In the genomic region with DNA sequence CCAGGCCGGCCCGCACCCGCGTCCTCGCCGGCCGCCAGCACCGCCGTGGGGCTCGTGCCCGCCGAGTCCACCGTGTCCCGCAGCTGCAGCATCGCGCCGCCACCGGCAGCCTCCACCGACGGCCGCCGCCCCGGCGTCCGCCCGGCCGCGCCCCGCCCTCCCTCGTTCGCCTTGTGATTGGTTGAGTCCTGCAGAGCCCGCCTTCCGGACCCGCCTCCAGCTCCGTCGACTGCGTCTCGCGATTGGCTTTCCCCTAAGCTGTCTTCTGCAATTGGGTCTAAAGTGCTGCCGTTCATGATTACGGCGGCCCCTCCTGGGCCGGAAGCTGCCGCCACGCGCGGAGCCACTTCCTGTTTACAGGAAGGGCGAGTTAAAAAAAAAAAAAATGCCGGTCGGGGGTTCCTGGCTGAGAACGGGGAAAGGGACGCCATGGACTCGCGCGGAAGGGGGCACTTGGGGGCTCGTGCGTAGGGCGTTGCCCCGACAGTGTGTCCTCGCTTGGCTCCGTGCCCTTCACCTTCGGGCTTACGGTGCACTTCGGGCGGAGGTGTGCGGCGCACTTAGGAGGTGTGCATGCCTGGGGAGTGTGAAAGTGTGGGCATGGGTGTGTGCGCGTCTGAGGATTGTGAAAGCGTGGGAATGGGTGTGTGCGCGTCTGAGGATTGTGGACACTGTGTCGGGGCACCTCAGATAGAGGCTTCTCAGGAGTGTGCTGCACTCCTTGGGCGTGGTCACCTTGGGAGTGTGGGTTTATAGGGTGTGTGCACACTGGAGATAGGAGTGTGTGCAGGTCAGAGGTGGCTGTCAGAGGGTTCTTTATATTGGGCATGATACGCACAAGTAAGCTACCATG, we compare ENCODE assay signal across 8 mouse cellular contexts. TPM values are rescaled to one million over a fixed set of nuclear protein-coding genes. Genes with fewer than 3 reads are reported as not detected.
A peak's percentile ranks its signal among the peaks of the same experiment; 100 is the strongest.
DNase-seq lines count a peak whose midpoint lies in the region; ATAC-seq and TF ChIP-seq lines count a peak whose summit lies in the region.

Tprgl (minus strand) TSS at position 129 of the 853 bp plus-strand sequence.

- peak; percentile 98 for DNase-seq in heart, postnatal 10 days
- DNase-seq in large intestine, adult 2 months (ENCODE audit: low read depth, low spot score), result peak; percentile 72
- DNase-seq in liver, postnatal 0 days, result peak; percentile 98
- DNase-seq in testis, postnatal 10 days (ENCODE audit: low spot score), result peak; percentile 99

- H3K9me3 ChIP-seq in ES-Bruce4 (replicated peaks; ENCODE audit: control insufficient read depth, insufficient read depth, low read length, poor library complexity, severe bottlenecking), result no peaks in the 10 kb centered on the region
- no peaks in the 10 kb centered on the region for H3K9me3 ChIP-seq in forebrain, embryonic 13.5 days (replicated peaks)
- no peaks in the 10 kb centered on the region for H3K9me3 ChIP-seq in liver, postnatal 0 days (ENCODE audit: low read length)
- no peaks in the 10 kb centered on the region for H3K9me3 ChIP-seq in neural tube, embryonic 14.5 days (ENCODE audit: control insufficient read depth, low read length)

- intact Hi-C loops in heart, postnatal 10 days (cut with DNase I), result no loop called here

- H3K4me2 ChIP-seq in forebrain, embryonic 13.5 days, result peak within 1 kb of the TSS; percentile 93
- H3K4me2 ChIP-seq in liver, postnatal 0 days (ENCODE audit: low read depth, low read length), result peak within 1 kb of the TSS; percentile 80
- H3K4me2 ChIP-seq in neural tube, embryonic 14.5 days (ENCODE audit: low read depth, low read length), result peak within 1 kb of the TSS; percentile 81

- no peak for TF ChIP-seq CTCF in ES-Bruce4 (IDR thresholded peaks at IDR 0.05; ENCODE audit: low read depth, low read length)
- TF ChIP-seq CTCF in liver, postnatal 0 days (IDR thresholded peaks at IDR 0.05; ENCODE audit: low read depth), result no peak

- ATAC-seq in cerebellum, adult (ENCODE audit: insufficient number of reproducible peaks, low FRiP score, low TSS enrichment), result peak; percentile 94
- ATAC-seq in forebrain, embryonic 13.5 days, result peak; percentile 98
- peak; percentile 91 for ATAC-seq in liver, postnatal 0 days
- ATAC-seq in neural tube, embryonic 14.5 days (ENCODE audit: low read depth), result peak; percentile 98

- H3K36me3 ChIP-seq in ES-Bruce4 (ENCODE audit: control insufficient read depth, insufficient read depth, low read length, poor library complexity, severe bottlenecking), result peaks cover 9% of the 10 kb centered on the region; the same call in 1 of the 2 replicates
- peaks cover 33% of the 10 kb centered on the region for H3K36me3 ChIP-seq in forebrain, embryonic 13.5 days (ENCODE audit: poor library complexity, severe bottlenecking)
- peaks cover 32% of the 10 kb centered on the region for H3K36me3 ChIP-seq in liver, postnatal 0 days (replicated peaks; ENCODE audit: insufficient read depth, low read length)
- peaks cover 19% of the 10 kb centered on the region for H3K36me3 ChIP-seq in neural tube, embryonic 14.5 days (ENCODE audit: control insufficient read depth, insufficient read depth, low read length)

- H3K4me3 ChIP-seq in ES-Bruce4 (ENCODE audit: low read depth, low read length), result peak within 1 kb of the TSS; percentile 85
- H3K4me3 ChIP-seq in forebrain, embryonic 13.5 days, result peak within 1 kb of the TSS; percentile 88
- H3K4me3 ChIP-seq in liver, postnatal 0 days (ENCODE audit: low read depth, low read length), result peak within 1 kb of the TSS; percentile 70
- peak within 1 kb of the TSS; percentile 85 for H3K4me3 ChIP-seq in neural tube, embryonic 14.5 days (ENCODE audit: low read depth, low read length)

- H3K9ac ChIP-seq in ES-Bruce4 (ENCODE audit: low read depth, poor library complexity, severe bottlenecking), result peak within 1 kb of the TSS; percentile 85
- H3K9ac ChIP-seq in forebrain, embryonic 13.5 days, result peak within 1 kb of the TSS; percentile 81
- H3K9ac ChIP-seq in liver, postnatal 0 days (replicated peaks), result peak within 1 kb of the TSS; percentile 87
- H3K9ac ChIP-seq in neural tube, embryonic 14.5 days (replicated peaks; ENCODE audit: low read depth, low read length), result peak within 1 kb of the TSS; percentile 80

- no peak for TF ChIP-seq POLR2A in ES-Bruce4 (IDR thresholded peaks at IDR 0.05; ENCODE audit: insufficient read depth, low read length)

- no peak within 1 kb of the TSS for H3K27ac ChIP-seq in ES-Bruce4 (ENCODE audit: insufficient read depth, low read length)
- H3K27ac ChIP-seq in forebrain, embryonic 13.5 days, result peak within 1 kb of the TSS; percentile 61
- peak within 1 kb of the TSS; percentile 97 for H3K27ac ChIP-seq in liver, postnatal 0 days (ENCODE audit: low read depth)
- peak within 1 kb of the TSS; percentile 76 for H3K27ac ChIP-seq in neural tube, embryonic 14.5 days (ENCODE audit: low read depth, low read length)

- WGBS in forebrain, embryonic 13.5 days, result 1% methylated on average over 75 of the region's 75 CpGs
- WGBS in large intestine, adult 2 months, result under 1% methylated on average over 75 of the region's 75 CpGs
- WGBS in liver, postnatal 0 days (ENCODE audit: insufficient replicate concordance), result under 1% methylated on average over 73 of the region's 75 CpGs
- WGBS in neural tube, embryonic 14.5 days, result under 1% methylated on average over 75 of the region's 75 CpGs

- TF ChIP-seq EP300 in ES-Bruce4 (IDR thresholded peaks at IDR 0.05; ENCODE audit: insufficient read depth, low read depth, low read length), result no peak
- TF ChIP-seq EP300 in liver, postnatal 0 days (IDR thresholded peaks at IDR 0.05; ENCODE audit: low read depth), result peak; percentile 71; the same call in 1 of the 2 replicates

- H3K4me1 ChIP-seq in ES-Bruce4 (ENCODE audit: control insufficient read depth, insufficient read depth, low read length), result peaks cover 2% of the 10 kb centered on the region
- peaks cover 22% of the 10 kb centered on the region for H3K4me1 ChIP-seq in forebrain, embryonic 13.5 days
- H3K4me1 ChIP-seq in liver, postnatal 0 days (ENCODE audit: insufficient read depth), result peaks cover 20% of the 10 kb centered on the region
- peaks cover 17% of the 10 kb centered on the region for H3K4me1 ChIP-seq in neural tube, embryonic 14.5 days (ENCODE audit: control insufficient read depth, insufficient read depth, low read length)

- H3K27me3 ChIP-seq in ES-Bruce4 (ENCODE audit: control insufficient read depth, insufficient read depth, low read length, poor library complexity, severe bottlenecking), result no peaks in the 10 kb centered on the region
- H3K27me3 ChIP-seq in forebrain, embryonic 13.5 days, result no peaks in the 10 kb centered on the region
- H3K27me3 ChIP-seq in liver, postnatal 0 days (ENCODE audit: insufficient read depth, low read length), result no peaks in the 10 kb centered on the region
- H3K27me3 ChIP-seq in neural tube, embryonic 14.5 days (ENCODE audit: control insufficient read depth, insufficient read depth, low read length), result no peaks in the 10 kb centered on the region

RNA-seq across cellular contexts. Expression of gene Tprgl, which starts in this region (rescaled TPM):
- polyA plus RNA-seq in ES-Bruce4 (2011; ENCODE audit: insufficient read depth, insufficient read length, low read depth, missing spikeins), result 66.0 and 68.9 TPM in 2 replicates
- polyA plus RNA-seq in forebrain, embryonic 13.5 days (2015; fragmentation: Nextera tagmentation; extraction: Ambion mirVana), result 130 and 134 TPM in 2 replicates
- 100 to 1,000 TPM; 129 to 134 TPM for total RNA-seq in heart, postnatal 10 days (2021)
- 87.7 and 92.5 TPM in 2 replicates for polyA plus RNA-seq in large intestine, adult 2 months (2012; rRNA removed)
- 74.4 and 83.4 TPM in 2 replicates for polyA plus RNA-seq in liver, postnatal 0 days (2015; fragmentation: Nextera tagmentation; extraction: Ambion mirVana)
- 184 and 208 TPM in 2 replicates for polyA plus RNA-seq in neural tube, embryonic 14.5 days (2014; fragmentation: Nextera tagmentation; extraction: Ambion mirVana)
